Mouse (Mus musculus) gastrocnemius, postnatal 4 days (tissue): ENCODE results near the gene Epop. TPM values are rescaled to one million over a fixed set of nuclear protein-coding genes. Genes with fewer than 3 reads are reported as not detected.

Experiments used
- DNase-seq, 2 experiments: peaks; one replicate each; pipeline ENCODE4 v3.0.0; 2021 to 2022; ENCODE audit warnings: low spot score in 2 of 2, mixed read lengths in 2 of 2
- microRNA-seq: library from miRNA; unstranded; fragments of <30 nt; microRNA quantifications from one replicate; pipeline ENCODE4 v1.2.0, GENCODE M21; 2021
- total RNA-seq, 2 experiments: library from RNA; stranded (reverse); gene quantifications; 2 replicates each; pipeline ENCODE4 v1.2.3; 2021

Epop gene
- total RNA-seq, 2 experiments from 2014 or later = 0.47 to 0.76 TPM

- no peak for DNase-seq
Measured at GRCm38 (mm10) chr11:97590227-97590960, 39.1 kb downstream of the Epop start.

GRCm38 (mm10) chr11:97589216-97589615 lies 40.3 kb downstream of the Epop start:
- no peak for DNase-seq

GRCm38 (mm10) chr11:97585932-97586331 lies 43.6 kb downstream of the Epop start:
- no peak for DNase-seq

- DNase-seq = no peak
Measured at GRCm38 (mm10) chr11:97584476-97584875, 45.0 kb downstream of the Epop start.

GRCm38 (mm10) chr11:97579088-97579857 lies 50.2 kb downstream of the Epop start:
- peak in 1 of 2 experiments; percentile 7 for DNase-seq

- no peak for DNase-seq
Measured at GRCm38 (mm10) chr11:97578286-97578685, 51.2 kb downstream of the Epop start.

Small RNA genes lying within 50 kb of the gene (microRNA-seq; reads per million reads assigned to microRNA genes)
- gene Gm24158 = not detected
- not detected for gene Mir6927

Other genes starting within 250 kb of the Epop start
- gene Arhgap23, start 214.2 kb downstream of the Epop start, total RNA-seq = 10 to 100 TPM; 29.9 to 30.9 TPM
- not detected for gene 4933428G20Rik, start 129.4 kb downstream of the Epop start, total RNA-seq
- 1 to 10 TPM; 1.3 to 1.7 TPM for gene Srcin1, start 53.5 kb downstream of the Epop start, total RNA-seq
- gene Mllt6, start 33.7 kb upstream of the Epop start, total RNA-seq = 10 to 100 TPM; 30.8 to 32.1 TPM
- gene Cisd3, start 56.1 kb upstream of the Epop start, total RNA-seq = 10 to 100 TPM; 65.5 to 72.0 TPM
- gene Pcgf2, start 70.8 kb upstream of the Epop start, total RNA-seq = 10 to 100 TPM; 27.3 to 33.0 TPM
- 100 to 1,000 TPM; 203 to 227 TPM for gene Psmb3, start 73.7 kb upstream of the Epop start, total RNA-seq
- 10 to 100 TPM; 62.7 to 64.2 TPM for gene Pip4k2b, start 115.0 kb upstream of the Epop start, total RNA-seq
- gene Cwc25, start 136.9 kb upstream of the Epop start, total RNA-seq = 10 to 100 TPM; 13.4 to 13.5 TPM
- not detected for gene 1700001P01Rik, start 146.2 kb upstream of the Epop start, total RNA-seq
- 100 to 1,000 TPM; 976 to 983 TPM for gene Rpl23, start 152.7 kb upstream of the Epop start, total RNA-seq
- gene Lasp1, start 169.3 kb upstream of the Epop start, total RNA-seq = 10 to 100 TPM; 82.0 to 99.0 TPM
- gene B230217C12Rik, start 211.1 kb upstream of the Epop start, total RNA-seq = 1 to 10 TPM; 1.0 to 2.4 TPM